Mouse (Mus musculus) cortical plate, adult 2 months (tissue): Measurements from ENCODE around the gene Klf16. TPM values are rescaled to one million over a fixed set of nuclear protein-coding genes. Genes with fewer than 3 reads are reported as not detected.

Experiments
- H3K27ac ChIP-seq: fragments of 200-500 bp; 2 replicates; pipeline ENCODE4 v1.5.1; 2012; ENCODE audit warnings: low read length, control low read depth, inconsistent platforms; ENCODE audit not compliant: insufficient read depth
- H3K4me1 ChIP-seq: fragments of 200-500 bp; 2 replicates; pipeline ENCODE4 v1.6.1; 2011; ENCODE audit warnings: low read length; ENCODE audit not compliant: control insufficient read depth, insufficient read depth
- H3K4me3 ChIP-seq: fragments of 200-500 bp; 2 replicates; pipeline ENCODE4 v1.5.1; 2011; ENCODE audit warnings: mild to moderate bottlenecking, low read length, control low read depth; ENCODE audit not compliant: insufficient read depth
- CTCF ChIP-seq: fragments of 200-500 bp; IDR thresholded peaks from 2 replicates; pipeline ENCODE4 v1.5.1; 2011; ENCODE audit warnings: mild to moderate bottlenecking, control low read depth, low read length; ENCODE audit not compliant: insufficient read depth; ENCODE audit errors: extremely low read depth
- POLR2A ChIP-seq: fragments of 200-500 bp; IDR thresholded peaks from 2 replicates; pipeline ENCODE4 v1.6.1; 2011; ENCODE audit warnings: mild to moderate bottlenecking, low read length, control low read depth; ENCODE audit not compliant: insufficient read depth; ENCODE audit errors: extremely low read depth
- polyA plus RNA-seq: library from polyadenylated mRNA; depleted of rRNA; stranded (reverse); fragments of >200 nt; gene quantifications from 2 replicates; pipeline ENCODE4 v1.2.3, GENCODE M21; 2012

Gene Klf16
- polyA plus RNA-seq, 1 experiment = 36.9 TPM

DNA sequence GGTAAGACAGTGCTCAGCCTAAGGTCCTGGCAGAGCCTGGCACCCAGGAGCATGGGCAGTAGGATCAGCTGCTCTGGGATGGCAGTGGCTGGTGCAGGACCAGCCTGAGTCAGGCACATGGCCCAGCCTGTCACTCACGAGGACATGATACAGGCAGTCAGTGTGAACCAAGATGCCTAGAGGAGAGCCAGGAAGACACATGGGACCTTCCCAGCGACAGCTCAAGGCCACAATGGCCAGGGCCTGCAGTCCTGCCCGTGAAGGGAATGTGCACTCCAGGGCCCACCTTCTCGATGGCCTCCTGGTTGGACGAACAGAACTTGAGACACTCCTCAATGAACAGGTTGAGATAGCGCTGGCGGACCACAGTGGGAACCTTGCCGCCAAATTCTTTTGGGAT is 31.5 kb downstream of the Klf16 start:
- no peak overlapping the region for H3K27ac ChIP-seq
- 0 out of 2 replicates have a peak, but pooled peaks cover 1% of the 10 kb centered on the region for H3K4me1 ChIP-seq
- TF ChIP-seq CTCF (no peak), POLR2A (no peak)
- no peak overlapping the region for H3K4me3 ChIP-seq

DNA sequence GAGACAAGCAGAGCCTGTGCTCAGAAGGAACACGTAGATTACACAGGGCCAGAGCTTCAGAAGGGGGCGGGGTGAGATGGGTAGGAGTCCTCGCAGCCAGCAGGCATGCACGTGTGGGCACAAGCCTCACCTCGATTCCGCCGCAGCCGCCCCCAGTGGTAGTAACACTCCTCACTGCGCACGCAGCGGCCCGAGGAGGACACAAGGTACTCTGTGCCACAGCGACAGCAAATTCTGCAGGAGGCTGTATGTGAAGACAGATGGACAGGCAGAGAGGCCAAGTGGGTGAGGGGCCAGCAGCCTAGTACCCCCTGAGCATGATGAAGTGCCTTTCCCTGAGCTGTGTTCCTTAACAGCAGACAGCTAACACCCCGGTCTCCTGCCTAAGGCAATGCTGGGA is 33.2 kb downstream of the Klf16 start:
- Histone ChIP-seq H3K4me3 (no peak overlapping the region), H3K4me1 (0 out of 2 replicates have a peak, but pooled peaks cover 1% of the 10 kb centered on the region), H3K27ac (no peak overlapping the region)
- TF ChIP-seq CTCF (no peak), POLR2A (no peak)

DNA sequence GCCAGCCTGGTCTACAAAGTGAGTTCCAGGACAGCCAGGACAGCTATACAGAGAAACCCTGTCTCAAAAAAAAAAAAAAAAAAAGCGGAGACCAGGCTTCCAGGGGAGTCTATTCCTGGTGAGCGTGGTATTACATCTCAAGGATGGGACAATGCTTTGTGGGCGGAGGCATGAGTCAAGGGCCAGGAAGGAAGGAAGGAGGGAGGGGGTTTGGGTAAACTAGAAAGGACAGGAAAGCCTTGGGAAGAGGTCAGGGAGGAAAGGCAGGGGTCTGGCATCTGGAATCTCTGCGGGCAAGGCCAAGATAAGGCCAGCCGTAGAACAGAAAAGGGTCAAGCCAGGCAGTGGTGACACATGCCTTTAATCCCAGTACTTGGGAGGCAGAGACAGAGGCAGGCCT is 37.6 kb downstream of the Klf16 start:
- no peak overlapping the region for H3K27ac ChIP-seq
- H3K4me1 ChIP-seq = 0 out of 2 replicates have a peak, but pooled peaks cover 1% of the 10 kb centered on the region
- H3K4me3 ChIP-seq = no peak overlapping the region
- TF ChIP-seq CTCF = no peak
- no peak for TF ChIP-seq POLR2A

DNA sequence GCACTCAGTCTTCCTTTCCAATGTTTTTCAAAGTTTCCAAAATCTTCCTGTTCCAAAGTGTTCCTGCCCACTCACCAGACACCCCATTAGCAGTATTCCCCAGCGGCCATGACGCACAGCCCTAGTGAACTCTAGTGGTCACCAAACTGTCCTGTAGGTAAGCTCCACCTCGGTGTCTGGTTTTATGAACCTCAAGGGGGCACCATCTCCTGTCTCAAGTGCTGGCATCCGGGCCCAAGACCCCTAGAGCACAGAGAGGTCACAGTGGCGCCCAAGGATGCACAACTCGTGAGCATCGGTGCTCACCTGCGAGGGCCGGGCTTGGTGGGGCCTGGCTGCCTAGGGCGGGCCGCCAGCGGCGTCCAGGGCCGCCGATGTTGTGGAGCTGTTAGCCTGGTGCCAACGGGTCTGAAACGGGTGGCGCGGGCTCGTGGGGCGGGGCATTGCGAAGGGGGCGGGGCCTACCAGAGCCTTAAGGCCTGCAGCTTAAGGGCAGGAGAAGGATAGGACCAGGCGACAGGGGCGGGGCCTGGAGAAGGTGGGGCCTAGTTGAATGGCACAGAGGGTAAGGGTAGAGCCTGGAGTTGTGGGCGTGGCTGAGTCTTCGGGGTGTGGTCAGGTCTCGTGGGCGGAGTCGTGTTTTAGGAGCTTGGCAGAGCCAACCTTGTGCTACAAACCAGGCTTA is 38.3 kb downstream of the Klf16 start, which contains the start of gene Atp8b3:
Gene Atp8b3 (minus strand): TSS at position 415 of the 685 bp plus-strand sequence.
- Histone ChIP-seq H3K4me1 (0 out of 2 replicates have a peak, but pooled peaks cover 1% of the 10 kb centered on the region), H3K27ac (no peak within 1 kb of the TSS), H3K4me3 (no peak within 1 kb of the TSS)
- no peak for TF ChIP-seq CTCF
- no peak for TF ChIP-seq POLR2A

DNA sequence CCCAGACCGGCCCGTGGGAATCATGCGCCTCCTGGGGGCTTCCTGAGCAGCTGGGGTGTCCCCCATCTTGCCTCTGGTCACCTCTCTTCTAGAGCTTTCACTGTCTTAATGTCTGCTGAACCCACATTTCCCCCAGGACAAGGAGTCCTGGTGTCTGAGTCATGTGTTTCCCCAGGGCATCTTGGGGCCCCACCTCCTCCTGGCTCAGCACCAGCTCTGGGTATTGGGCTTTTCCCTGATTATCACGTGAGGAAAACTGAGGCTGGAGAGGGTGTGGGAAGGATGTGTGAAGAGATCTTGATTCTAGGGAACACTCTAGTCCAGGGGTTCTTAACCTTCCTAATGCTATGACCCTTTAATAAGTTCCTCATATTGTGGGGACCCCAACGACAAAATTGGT is 38.9 kb downstream of the Klf16 start:
- Histone ChIP-seq H3K4me1 (no peaks in the 10 kb centered on the region), H3K4me3 (no peak overlapping the region), H3K27ac (no peak overlapping the region)
- TF ChIP-seq POLR2A (no peak), CTCF (no peak)

DNA sequence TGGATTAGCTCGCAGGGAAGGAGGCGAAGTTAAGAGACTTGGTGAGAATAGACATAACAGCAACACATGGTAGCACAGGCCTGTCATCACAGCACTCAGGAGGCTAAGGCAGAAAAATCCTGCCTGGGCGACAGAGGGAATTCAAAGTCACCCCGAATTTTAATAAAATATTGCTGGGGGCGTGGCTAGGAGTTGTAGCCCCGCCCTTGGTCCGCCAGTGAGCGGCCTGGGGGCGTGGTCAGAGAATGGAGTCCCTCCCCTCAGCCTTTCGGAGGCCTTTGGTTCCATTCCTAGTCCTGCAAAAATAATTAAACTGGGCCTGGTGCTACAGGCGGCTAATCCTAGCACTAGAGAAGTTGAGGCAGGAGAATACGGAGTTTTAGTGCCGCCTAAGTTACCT is 41.4 kb downstream of the Klf16 start:
- Histone ChIP-seq H3K27ac (no peak overlapping the region), H3K4me3 (no peak overlapping the region), H3K4me1 (no peaks in the 10 kb centered on the region)
- no peak for TF ChIP-seq CTCF
- TF ChIP-seq POLR2A = no peak

DNA sequence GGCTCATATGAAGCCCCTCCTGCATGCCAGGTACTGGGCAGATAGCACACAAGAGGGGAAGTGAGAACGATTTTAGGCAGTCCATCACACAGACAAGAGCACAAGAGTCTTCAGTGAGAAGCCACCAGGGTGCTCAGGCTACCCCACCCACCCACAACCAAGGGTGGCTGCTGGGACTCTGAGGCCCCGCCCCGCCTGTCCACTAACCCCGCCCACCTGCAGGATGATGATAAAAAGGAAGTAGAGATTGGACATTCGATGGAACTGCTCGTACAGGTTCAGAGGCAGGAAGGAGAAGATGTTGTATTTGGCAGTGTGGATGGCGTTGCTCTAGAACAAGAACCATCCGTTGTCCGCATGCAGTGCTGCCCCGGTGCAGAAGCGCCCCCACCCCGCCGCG is 42.0 kb downstream of the Klf16 start:
- TF ChIP-seq CTCF = no peak
- no peak for TF ChIP-seq POLR2A
- Histone ChIP-seq H3K4me1 (no peaks in the 10 kb centered on the region), H3K4me3 (no peak overlapping the region), H3K27ac (no peak overlapping the region)

DNA sequence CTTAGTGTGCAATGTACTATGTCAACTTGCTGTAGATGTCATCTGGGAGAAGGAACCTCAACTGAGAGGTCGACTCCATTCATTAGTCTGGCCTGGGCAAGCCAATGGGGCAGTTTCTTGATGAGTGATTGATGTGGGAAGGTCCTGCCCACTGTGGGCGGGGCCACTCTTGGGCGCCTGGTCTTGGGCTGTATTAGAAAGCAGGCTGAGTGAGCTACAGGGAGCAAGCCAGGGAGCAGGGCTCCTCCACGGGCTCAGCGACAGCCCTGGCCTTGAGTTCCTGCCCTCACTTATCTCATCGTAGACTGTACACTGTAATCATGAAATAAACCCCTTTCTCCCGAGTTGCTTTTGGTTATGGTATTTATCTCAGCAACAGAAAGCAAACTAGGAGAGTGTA is 43.4 kb downstream of the Klf16 start:
- Histone ChIP-seq H3K27ac (no peak overlapping the region), H3K4me3 (no peak overlapping the region), H3K4me1 (no peaks in the 10 kb centered on the region)
- no peak for TF ChIP-seq CTCF
- TF ChIP-seq POLR2A = no peak

DNA sequence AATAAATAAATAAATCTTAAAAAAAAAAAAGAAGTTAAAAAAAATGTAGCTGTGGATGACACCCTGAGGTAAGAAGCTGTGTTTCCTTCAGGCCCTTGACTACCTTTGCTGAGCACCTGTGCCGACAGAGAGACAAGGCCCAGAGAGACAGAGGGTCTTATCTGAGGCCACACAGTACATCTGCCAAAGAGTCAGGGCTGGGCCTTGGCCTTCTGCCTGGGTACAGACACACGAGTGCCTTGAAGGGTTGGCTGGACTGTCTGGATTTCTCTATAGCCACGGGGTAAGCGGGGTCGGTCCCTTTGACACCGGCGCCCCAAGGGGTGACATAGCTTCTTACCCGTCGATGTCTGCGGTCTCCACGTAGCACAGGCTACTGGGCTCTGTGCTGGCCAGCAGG is 44.3 kb downstream of the Klf16 start:
- no peak for TF ChIP-seq POLR2A
- TF ChIP-seq CTCF = no peak
- Histone ChIP-seq H3K4me3 (no peak overlapping the region), H3K27ac (no peak overlapping the region), H3K4me1 (no peaks in the 10 kb centered on the region)

DNA sequence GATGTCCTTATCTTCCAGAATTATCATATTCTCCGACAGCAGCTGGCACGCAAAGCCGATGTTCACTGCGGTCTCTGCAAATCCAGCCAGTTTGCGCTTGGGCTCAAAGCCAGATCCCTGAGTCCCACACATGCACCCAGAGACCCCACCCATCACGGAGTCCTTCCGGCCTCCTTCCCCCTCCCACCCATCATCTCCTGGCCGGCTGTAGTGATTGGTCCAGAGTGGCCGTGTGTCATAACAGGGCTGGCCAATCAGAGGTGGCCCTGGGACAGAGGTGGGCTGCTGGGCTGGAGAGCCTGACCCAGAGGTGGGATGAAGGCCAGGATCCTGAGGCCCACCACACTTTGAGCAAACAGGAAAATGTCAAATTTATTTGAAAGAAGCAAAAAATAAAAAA is 50.9 kb downstream of the Klf16 start:
- no peak for TF ChIP-seq CTCF
- TF ChIP-seq POLR2A = no peak
- H3K4me1 ChIP-seq = no peaks in the 10 kb centered on the region
- H3K4me3 ChIP-seq = no peak overlapping the region
- no peak overlapping the region for H3K27ac ChIP-seq
